Mouse (Mus musculus) stomach, postnatal 0 days (tissue): ENCODE measurements around the gene Tesk1.

Experiments used
- CTCF ChIP-seq: IDR thresholded peaks from 2 replicates; pipeline ENCODE4 v1.5.1; 2016; ENCODE audit warnings: antibody characterized with exemption, low read depth, mild to moderate bottlenecking, moderate library complexity
- EP300 ChIP-seq: optimal IDR thresholded peaks from 2 replicates; pipeline ENCODE3; 2016; ENCODE audit warnings: antibody characterized with exemption

GRCm38 (mm10) chr4:43442456-43443361 lies 970 bp downstream of the Tesk1 start:
- no peak for TF ChIP-seq CTCF
- no peak for TF ChIP-seq EP300
